Mouse (Mus musculus): Measurements from ENCODE around the gene Parp1. TPM values are rescaled to one million over a fixed set of nuclear protein-coding genes. Genes with fewer than 3 reads are reported as not detected.
"Not testable (repeated sequence)": the region's sequence is repeated elsewhere in the genome, so short reads cannot be mapped to it uniquely, and the experiment has no call there.

Gene Parp1
- polyA plus RNA-seq, 2 experiments from 2014 or later = 41.4 to 43.1 TPM

GRCm38 (mm10) chr1:180561187-180561586 lies 7.5 kb upstream of the Parp1 start:
- ATAC-seq = no peak

- no peak for ATAC-seq
Measured at GRCm38 (mm10) chr1:180564885-180565284, 3.8 kb upstream of the Parp1 start.

- ATAC-seq = no peak
Measured at GRCm38 (mm10) chr1:180567761-180568160, 963 bp upstream of the Parp1 start.

- no peak for ATAC-seq
Measured at GRCm38 (mm10) chr1:180568248-180568647, 476 bp upstream of the Parp1 start.

- ATAC-seq = no peak
Measured at GRCm38 (mm10) chr1:180569453-180569852, 729 bp downstream of the Parp1 start.

GRCm38 (mm10) chr1:180570181-180570580 lies 1.5 kb downstream of the Parp1 start:
- no peak for ATAC-seq

- ATAC-seq = no peak
Measured at GRCm38 (mm10) chr1:180571018-180571589, 2.4 kb downstream of the Parp1 start.

- not testable (repeated sequence) for ATAC-seq
Measured at GRCm38 (mm10) chr1:180571721-180572120, 3.0 kb downstream of the Parp1 start.

GRCm38 (mm10) chr1:180572154-180572553 lies 3.4 kb downstream of the Parp1 start:
- ATAC-seq = no peak

- ATAC-seq = no peak
Measured at GRCm38 (mm10) chr1:180576524-180576923, 7.8 kb downstream of the Parp1 start.

GRCm38 (mm10) chr1:180577837-180578236 lies 9.1 kb downstream of the Parp1 start:
- ATAC-seq = no peak

GRCm38 (mm10) chr1:180587792-180588442 lies 19.2 kb downstream of the Parp1 start:
- no peak for ATAC-seq

GRCm38 (mm10) chr1:180600578-180600977 lies 31.9 kb downstream of the Parp1 start:
- no peak for ATAC-seq

GRCm38 (mm10) chr1:180601806-180602205 lies 33.1 kb downstream of the Parp1 start:
- ATAC-seq = no peak

- no peak for ATAC-seq
Measured at GRCm38 (mm10) chr1:180604579-180604978, 35.9 kb downstream of the Parp1 start.

- no peak for ATAC-seq
Measured at GRCm38 (mm10) chr1:180606106-180606505, 37.4 kb downstream of the Parp1 start.

GRCm38 (mm10) chr1:180606796-180607577 lies 38.3 kb downstream of the Parp1 start:
- no peak for ATAC-seq

- no peak for ATAC-seq
Measured at GRCm38 (mm10) chr1:180607578-180607879, 38.8 kb downstream of the Parp1 start.

GRCm38 (mm10) chr1:180611842-180612241 lies 43.1 kb downstream of the Parp1 start:
- ATAC-seq = not testable (repeated sequence)

- no peak for ATAC-seq
Measured at GRCm38 (mm10) chr1:180616762-180617161, 48.0 kb downstream of the Parp1 start.

GRCm38 (mm10) chr1:180622389-180622788 lies 53.7 kb downstream of the Parp1 start:
- ATAC-seq = no peak

- no peak for ATAC-seq
Measured at GRCm38 (mm10) chr1:180623911-180624310, 55.2 kb downstream of the Parp1 start.

GRCm38 (mm10) chr1:180626141-180626540 lies 57.4 kb downstream of the Parp1 start:
- ATAC-seq = no peak

GRCm38 (mm10) chr1:180637796-180638195 lies 69.1 kb downstream of the Parp1 start:
- ATAC-seq = not testable (repeated sequence)
